Mouse (Mus musculus): ENCODE data around the gene Endov.

DNA sequence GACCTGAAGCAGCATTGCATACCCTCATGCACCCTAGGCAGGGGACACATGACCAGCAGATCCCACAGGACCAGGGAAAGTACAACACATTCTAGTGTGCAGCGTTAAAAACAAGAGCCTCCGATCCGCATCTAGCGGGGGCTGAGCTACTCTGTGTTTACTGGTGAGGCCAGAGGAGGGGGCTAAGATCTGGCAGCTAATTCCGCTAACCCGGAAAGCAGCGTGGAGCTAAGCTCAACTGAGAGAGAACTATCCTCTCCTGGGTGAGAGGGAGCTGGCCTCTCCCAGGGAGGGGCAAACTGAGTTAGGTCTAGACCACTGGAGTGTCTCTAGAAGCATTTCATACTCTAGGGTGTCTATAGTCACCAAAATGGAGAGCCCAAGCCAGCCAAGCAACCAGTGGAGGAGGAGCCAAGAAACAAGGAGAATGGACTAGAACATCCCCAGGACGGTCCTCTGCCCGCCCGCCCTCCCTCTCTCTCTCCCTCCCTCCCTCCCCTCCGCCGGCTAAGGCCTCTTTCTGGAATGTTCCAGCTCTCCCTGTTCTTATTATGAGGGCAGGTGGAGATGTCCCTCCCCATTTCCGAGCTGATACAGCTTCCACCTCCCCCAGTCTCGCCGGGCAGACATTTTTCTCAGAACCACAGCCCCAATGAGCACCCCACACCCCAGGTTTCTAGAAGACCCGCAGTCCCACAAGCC lies 52.8 kb downstream of the Endov start:
- TF ChIP-seq JUND (conservative IDR thresholded peaks at IDR 0.05; ENCODE audit: low read depth, low read length) (no peak), PAX5 (IDR thresholded peaks at IDR 0.05; ENCODE audit: low read length) (no peak), ZC3H11A (IDR thresholded peaks at IDR 0.05; ENCODE audit: low read depth, low read length) (no peak), NRF1 (IDR thresholded peaks at IDR 0.05; ENCODE audit: low read depth, low read length) (no peak), CTCF (conservative IDR thresholded peaks at IDR 0.05 in 1 of 2, IDR thresholded peaks at IDR 0.05 in 1 of 2; ENCODE audit: low read depth in 2 of 2, low read length in 2 of 2) (no peak)
